Mouse (Mus musculus) limb, embryonic 12.5 days (tissue): Measurements from ENCODE around the gene Mlst8. TPM values are rescaled to one million over a fixed set of nuclear protein-coding genes. Genes with fewer than 3 reads are reported as not detected.
"Not testable (repeated sequence)": the region's sequence is repeated elsewhere in the genome, so short reads cannot be mapped to it uniquely, and the experiment has no call there.

Experiments used
- ATAC-seq: fragments of 200-750 bp; cut with Nextera tagmentation; 2 replicates; pipeline ENCODE4 v1.8.0; 2017; ENCODE audit warnings: low read depth, moderate TSS enrichment; ENCODE audit not compliant: insufficient number of reproducible peaks, insufficient read depth, low FRiP score, low TSS enrichment
- H3K27ac ChIP-seq: fragments of 300-500 bp; sonication (generic); 2 replicates; pipeline ENCODE4 v1.5.1; 2016; ENCODE audit warnings: mild to moderate bottlenecking, moderate library complexity
- H3K27me3 ChIP-seq: fragments of 300-500 bp; sonication (generic); 2 replicates; pipeline ENCODE4 v1.6.1; 2016; ENCODE audit warnings: mild to moderate bottlenecking, moderate library complexity
- H3K36me3 ChIP-seq: fragments of 300-500 bp; sonication (generic); 2 replicates; pipeline ENCODE4 v1.6.1; 2016; ENCODE audit warnings: mild to moderate bottlenecking, moderate library complexity
- H3K4me1 ChIP-seq: fragments of 300-500 bp; sonication (generic); replicated peaks from 2 replicates; pipeline ENCODE4 v1.6.1; 2016
- H3K4me2 ChIP-seq: fragments of 300-500 bp; sonication (generic); 2 replicates; pipeline ENCODE4 v1.6.1; 2016; ENCODE audit warnings: mild to moderate bottlenecking, moderate library complexity
- H3K4me3 ChIP-seq: fragments of 300-500 bp; sonication (generic); replicated peaks from 2 replicates; pipeline ENCODE4 v1.5.1; 2016; ENCODE audit warnings: mild to moderate bottlenecking
- H3K9ac ChIP-seq: fragments of 300-500 bp; sonication (generic); replicated peaks from 2 replicates; pipeline ENCODE4 v1.6.1; 2016; ENCODE audit warnings: mild to moderate bottlenecking, moderate library complexity
- H3K9me3 ChIP-seq: fragments of 300-500 bp; sonication (generic); 2 replicates; pipeline ENCODE4 v1.6.1; 2016; ENCODE audit warnings: mild to moderate bottlenecking, moderate library complexity
- WGBS: fragments of 180-500 bp; shearing (Covaris S2); methylation state at CpG from one replicate; pipeline ENCODE4 v1.1.7; 2016; 5-methylcytosine and 5-hydroxymethylcytosine counted together
- polyA plus RNA-seq: library from polyadenylated mRNA; unstranded; fragments of >200 nt; fragmentation: Nextera tagmentation; extraction: Ambion mirVana; gene quantifications from 2 replicates; pipeline ENCODE4 v1.2.1, GENCODE M21; 2016

Mlst8 gene
- polyA plus RNA-seq, 1 experiment from 2014 or later: 34.7 TPM

DNA sequence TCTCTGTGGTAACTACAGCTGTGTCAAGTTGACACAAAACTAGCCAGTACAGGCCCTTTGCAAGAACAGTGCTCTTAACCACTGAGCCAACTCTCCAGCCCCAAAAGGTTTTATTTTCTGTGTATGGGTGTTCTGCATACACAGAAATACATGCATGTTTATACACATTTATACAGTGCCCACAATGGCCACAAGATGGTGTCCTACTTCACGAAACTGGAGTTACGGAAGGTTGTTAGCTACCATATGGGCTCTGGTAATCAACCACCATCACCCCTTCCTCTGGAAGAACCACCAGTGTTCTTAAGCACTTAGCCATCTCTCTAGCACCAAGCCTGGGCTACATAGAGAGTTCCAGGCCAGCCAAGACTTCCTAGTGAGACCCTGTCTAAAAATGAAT is 17.3 kb downstream of the Mlst8 start:
- WGBS: 71% methylated on average over 2 of the region's 2 CpGs
- no peaks in the 10 kb centered on the region for H3K27me3 ChIP-seq
- H3K4me2 ChIP-seq: no peak overlapping the region
- H3K36me3 ChIP-seq: no peaks in the 10 kb centered on the region
- H3K4me3 ChIP-seq: no peak overlapping the region
- no peak for ATAC-seq
- no peaks in the 10 kb centered on the region for H3K9me3 ChIP-seq
- no peaks in the 10 kb centered on the region for H3K4me1 ChIP-seq
- H3K9ac ChIP-seq: no peak overlapping the region
- H3K27ac ChIP-seq: no peak overlapping the region

DNA sequence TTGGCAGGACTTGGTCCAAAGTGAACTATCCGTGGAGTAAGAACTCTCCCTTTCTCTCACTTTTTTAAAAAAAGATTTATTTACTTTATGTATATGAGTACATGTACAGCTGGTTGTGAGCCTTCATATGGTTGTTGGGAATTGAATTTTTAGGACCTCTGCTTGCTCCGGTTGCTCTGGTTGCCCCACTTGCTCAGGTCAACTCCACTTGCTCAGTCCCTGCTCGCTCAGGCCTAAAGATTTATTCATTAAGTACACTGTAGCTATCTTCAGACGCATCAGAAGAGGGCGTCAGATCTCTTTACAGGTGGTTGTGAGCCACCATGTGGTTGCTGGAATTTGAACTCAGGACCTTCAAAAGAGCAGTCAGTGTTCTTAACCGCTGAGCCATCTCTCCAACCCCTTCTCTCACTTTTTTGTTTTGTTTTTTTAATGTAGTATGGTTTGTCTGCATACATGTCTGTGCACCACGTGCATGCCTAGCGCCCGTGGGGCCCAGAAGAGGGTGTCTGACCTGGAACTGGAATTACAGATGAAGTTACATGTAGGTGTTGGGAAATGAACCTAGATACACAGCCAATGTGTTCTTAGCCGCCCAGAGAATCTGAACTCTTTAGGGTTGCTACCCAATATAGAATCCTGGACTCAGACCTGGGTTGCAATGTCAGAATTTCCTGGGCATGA is 23.2 kb downstream of the Mlst8 start:
- not testable (repeated sequence) for H3K27me3 ChIP-seq, H3K4me1 ChIP-seq, H3K9ac ChIP-seq, H3K9me3 ChIP-seq
- 0 out of 2 replicates have a peak, but pooled peaks have one; percentile 3 for ATAC-seq
- peak overlapping the region; percentile 42; the same call in 1 of the 2 replicates for H3K27ac ChIP-seq
- H3K4me2 ChIP-seq: peak overlapping the region; percentile 70
- 53% methylated on average over 10 of the region's 10 CpGs for WGBS
- peak overlapping the region; percentile 83; the same call in 1 of the 2 replicates for H3K4me3 ChIP-seq
- peaks cover 13% of the 10 kb centered on the region for H3K36me3 ChIP-seq

DNA sequence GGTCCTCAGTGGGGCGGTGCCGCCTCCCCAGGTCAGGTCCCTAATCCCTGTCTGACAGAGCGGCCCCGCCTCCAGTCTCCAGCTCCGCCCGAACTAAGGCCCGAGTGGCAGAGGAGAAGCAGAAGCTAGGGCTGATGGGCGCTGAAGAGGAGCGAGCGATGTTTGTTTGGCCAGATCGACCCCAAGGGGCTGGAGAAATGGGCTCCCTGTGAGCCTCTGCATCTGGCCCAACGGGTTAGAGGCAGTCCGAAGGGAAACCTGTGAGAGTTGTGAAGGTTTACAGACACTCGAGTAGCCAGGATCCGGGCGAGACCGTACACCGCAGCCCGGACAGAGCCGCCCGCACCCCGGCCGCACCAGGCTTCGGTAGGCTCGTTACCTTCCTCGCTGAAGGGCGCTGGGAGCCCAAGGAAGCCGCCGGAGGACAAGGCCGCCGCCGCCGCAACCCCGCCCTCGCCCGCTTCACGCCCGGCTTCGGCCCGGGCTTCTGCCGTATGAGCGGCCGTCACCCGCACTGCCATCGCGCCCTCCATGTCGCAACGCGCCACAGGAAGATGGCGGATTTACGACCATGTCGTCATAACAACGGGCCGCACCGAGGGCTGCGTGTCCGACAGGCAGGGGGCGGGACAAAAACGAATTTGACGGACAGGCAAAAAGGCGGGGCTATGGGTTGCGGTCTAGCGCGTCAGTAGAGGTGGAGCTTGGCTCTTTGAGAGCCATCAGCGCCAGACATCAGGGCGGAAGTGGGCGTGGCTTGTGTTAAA is 23.9 kb downstream of the Mlst8 start:
- Histone ChIP-seq H3K9me3 (no peaks in the 10 kb centered on the region), H3K27me3 (no peaks in the 10 kb centered on the region), H3K4me3 (peak overlapping the region; percentile 83), H3K36me3 (peaks cover 20% of the 10 kb centered on the region), H3K27ac (peak overlapping the region; percentile 96), H3K4me2 (peak overlapping the region; percentile 70), H3K4me1 (peaks cover 6% of the 10 kb centered on the region), H3K9ac (peak overlapping the region; percentile 83)
- WGBS: under 1% methylated on average over 67 of the region's 67 CpGs
- ATAC-seq: peak; percentile 87

DNA sequence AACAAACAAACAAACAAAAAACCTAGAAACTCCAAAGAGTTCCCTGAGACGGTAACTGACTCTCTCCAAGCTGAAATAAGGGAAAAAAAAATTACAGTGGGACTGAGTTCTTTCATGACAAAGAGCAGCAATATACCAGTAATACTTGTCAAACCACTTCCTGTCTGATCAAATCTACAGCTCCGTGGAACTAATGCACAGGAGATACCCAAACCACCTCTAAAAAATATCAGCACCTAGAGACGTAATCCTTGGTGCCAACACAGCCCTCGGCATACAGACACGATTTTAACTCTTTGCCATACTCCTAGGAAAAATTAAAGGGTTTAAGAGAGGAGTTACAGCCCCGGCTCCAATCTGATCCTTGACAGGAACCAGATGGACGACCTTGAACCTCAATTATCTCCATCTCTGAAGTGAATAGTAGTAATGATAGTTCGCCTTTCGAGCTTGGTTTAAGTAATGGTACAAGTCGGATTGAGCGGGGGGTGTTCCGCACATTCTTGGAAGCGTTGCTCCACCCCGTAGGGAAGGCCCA is 24.6 kb downstream of the Mlst8 start:
- Histone ChIP-seq H3K9ac (peak overlapping the region; percentile 83), H3K36me3 (peaks cover 26% of the 10 kb centered on the region), H3K27ac (peak overlapping the region; percentile 96), H3K4me3 (peak overlapping the region; percentile 83), H3K4me2 (peak overlapping the region; percentile 70), H3K27me3 (no peaks in the 10 kb centered on the region), H3K9me3 (no peaks in the 10 kb centered on the region), H3K4me1 (peaks cover 6% of the 10 kb centered on the region)
- no peak for ATAC-seq
- WGBS: 6% methylated on average over 14 of the region's 14 CpGs

DNA sequence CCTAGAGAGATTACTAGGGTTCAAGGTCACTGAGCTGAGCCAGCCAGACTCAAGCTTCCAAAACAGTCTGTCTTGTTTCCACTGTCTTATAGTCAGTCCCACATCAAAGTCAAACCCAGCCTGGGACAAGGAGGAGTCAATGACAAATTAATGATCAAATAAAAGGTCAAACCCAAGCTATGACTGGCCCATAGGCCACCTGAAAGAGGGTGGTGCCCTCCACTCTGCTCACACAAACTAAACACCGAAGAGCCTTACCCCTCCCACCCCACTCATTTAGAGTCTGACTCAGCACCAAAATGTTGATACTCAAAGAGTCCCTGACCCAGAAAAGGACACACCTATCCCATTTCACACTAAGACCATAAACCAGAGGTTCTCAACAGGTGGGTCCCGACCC is 25.5 kb downstream of the Mlst8 start:
- peaks cover 6% of the 10 kb centered on the region for H3K4me1 ChIP-seq
- no peak overlapping the region for H3K27ac ChIP-seq
- 86% methylated on average over 2 of the region's 2 CpGs for WGBS
- H3K4me3 ChIP-seq: no peak overlapping the region
- no peak for ATAC-seq
- peak overlapping the region; percentile 70; the same call in 1 of the 2 replicates for H3K4me2 ChIP-seq
- H3K36me3 ChIP-seq: peaks cover 36% of the 10 kb centered on the region
- no peaks in the 10 kb centered on the region for H3K9me3 ChIP-seq
- H3K9ac ChIP-seq: no peak overlapping the region
- no peaks in the 10 kb centered on the region for H3K27me3 ChIP-seq

DNA sequence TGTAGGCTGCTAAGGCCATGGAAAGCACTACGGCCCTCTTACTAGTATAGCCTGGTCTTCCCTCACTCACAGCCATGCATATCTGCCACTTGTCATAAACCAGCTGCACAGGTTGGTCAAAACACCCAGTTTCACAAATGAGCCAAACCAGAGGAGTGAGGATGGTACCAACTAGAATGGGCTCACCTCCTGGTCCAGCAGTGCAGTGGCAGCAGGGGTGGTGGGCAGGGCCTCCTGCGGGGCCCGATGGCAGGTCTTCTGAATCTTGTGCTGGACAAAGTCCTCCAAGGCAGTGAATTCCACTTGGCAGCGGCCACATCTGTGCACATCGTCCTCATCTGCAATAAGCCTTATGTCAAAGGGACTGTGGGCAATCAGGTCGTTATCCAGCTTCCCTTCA is 27.7 kb downstream of the Mlst8 start:
- no peak overlapping the region for H3K4me2 ChIP-seq
- no peaks in the 10 kb centered on the region for H3K27me3 ChIP-seq
- no peaks in the 10 kb centered on the region for H3K9me3 ChIP-seq
- no peak overlapping the region for H3K27ac ChIP-seq
- H3K36me3 ChIP-seq: peaks cover 57% of the 10 kb centered on the region
- peaks cover 6% of the 10 kb centered on the region for H3K4me1 ChIP-seq
- no peak overlapping the region for H3K4me3 ChIP-seq
- 95% methylated on average over 6 of the region's 6 CpGs for WGBS
- no peak for ATAC-seq
- no peak overlapping the region for H3K9ac ChIP-seq

DNA sequence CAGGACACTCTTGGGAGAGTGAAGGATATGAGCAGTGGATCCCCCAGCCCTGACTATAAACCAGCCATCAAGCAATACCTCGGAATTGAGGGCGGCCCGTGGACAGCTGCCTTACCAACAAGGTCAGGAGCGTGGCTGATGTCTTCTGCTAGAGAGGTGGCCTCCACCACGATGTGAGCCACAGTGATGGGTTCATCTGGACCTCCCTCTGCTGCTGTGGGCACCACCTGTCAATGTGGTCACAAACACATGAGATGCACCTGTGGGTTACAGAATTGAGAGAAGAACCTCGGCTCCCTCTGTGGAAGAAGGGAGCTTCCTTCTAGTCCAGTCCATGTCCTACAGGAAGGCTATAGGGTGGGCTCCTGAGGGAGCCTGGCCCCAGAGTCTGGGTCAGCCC is 29.4 kb downstream of the Mlst8 start:
- WGBS: 88% methylated on average over 6 of the region's 6 CpGs
- Histone ChIP-seq H3K4me2 (no peak overlapping the region), H3K27me3 (no peaks in the 10 kb centered on the region), H3K4me1 (peaks cover 6% of the 10 kb centered on the region), H3K9me3 (no peaks in the 10 kb centered on the region), H3K36me3 (peaks cover 74% of the 10 kb centered on the region), H3K27ac (no peak overlapping the region), H3K9ac (no peak overlapping the region), H3K4me3 (no peak overlapping the region)
- ATAC-seq: no peak

DNA sequence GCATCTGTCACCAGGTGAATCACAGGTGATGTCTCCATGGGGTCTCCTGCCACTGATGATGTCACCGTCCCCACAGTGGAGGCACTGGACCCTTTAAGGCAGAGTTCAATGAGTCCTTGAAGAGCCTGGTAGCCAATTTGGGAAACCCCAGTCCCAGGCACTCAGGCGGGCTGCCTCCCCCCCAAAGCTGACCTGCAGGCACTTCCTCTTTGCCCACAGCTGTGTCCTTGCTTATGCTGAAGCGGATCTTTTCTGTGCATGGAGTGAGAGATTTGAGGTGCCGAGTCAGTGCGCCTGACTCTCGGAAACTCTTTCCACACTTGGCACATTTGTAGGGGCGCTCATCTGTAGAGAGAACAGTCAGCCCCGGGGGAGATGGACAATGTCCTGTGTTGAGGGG is 32.3 kb downstream of the Mlst8 start:
- Histone ChIP-seq H3K4me2 (no peak overlapping the region), H3K9ac (no peak overlapping the region), H3K27me3 (no peaks in the 10 kb centered on the region), H3K36me3 (peaks cover 97% of the 10 kb centered on the region), H3K27ac (no peak overlapping the region), H3K4me1 (no peaks in the 10 kb centered on the region), H3K4me3 (no peak overlapping the region), H3K9me3 (no peaks in the 10 kb centered on the region)
- 97% methylated on average over 8 of the region's 8 CpGs for WGBS
- no peak for ATAC-seq

DNA sequence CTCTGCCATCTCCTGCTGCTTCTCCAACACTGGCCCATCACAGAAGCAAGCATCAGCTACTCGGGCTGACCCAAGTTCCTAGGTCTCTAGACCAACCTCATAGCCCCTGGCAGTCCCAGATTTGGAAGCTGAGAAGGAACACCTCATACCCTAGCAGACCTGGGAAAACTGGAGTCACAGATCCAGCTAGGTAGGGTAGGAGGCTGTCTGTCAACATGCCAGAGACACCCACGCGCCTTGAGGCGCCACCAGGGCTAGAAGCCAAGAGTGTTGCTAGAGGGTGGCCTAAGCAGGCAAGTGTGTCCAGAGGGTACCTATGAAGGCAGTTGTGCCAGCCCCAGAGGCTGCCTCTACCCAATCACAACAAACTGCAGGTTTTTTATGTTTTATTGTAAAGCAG is 35.5 kb downstream of the Mlst8 start:
- Histone ChIP-seq H3K9me3 (no peaks in the 10 kb centered on the region), H3K4me1 (no peaks in the 10 kb centered on the region), H3K4me2 (no peak overlapping the region), H3K4me3 (no peak overlapping the region), H3K27ac (no peak overlapping the region), H3K9ac (no peak overlapping the region), H3K36me3 (peaks cover 97% of the 10 kb centered on the region), H3K27me3 (no peaks in the 10 kb centered on the region)
- 94% methylated on average over 4 of the region's 4 CpGs for WGBS
- ATAC-seq: no peak

DNA sequence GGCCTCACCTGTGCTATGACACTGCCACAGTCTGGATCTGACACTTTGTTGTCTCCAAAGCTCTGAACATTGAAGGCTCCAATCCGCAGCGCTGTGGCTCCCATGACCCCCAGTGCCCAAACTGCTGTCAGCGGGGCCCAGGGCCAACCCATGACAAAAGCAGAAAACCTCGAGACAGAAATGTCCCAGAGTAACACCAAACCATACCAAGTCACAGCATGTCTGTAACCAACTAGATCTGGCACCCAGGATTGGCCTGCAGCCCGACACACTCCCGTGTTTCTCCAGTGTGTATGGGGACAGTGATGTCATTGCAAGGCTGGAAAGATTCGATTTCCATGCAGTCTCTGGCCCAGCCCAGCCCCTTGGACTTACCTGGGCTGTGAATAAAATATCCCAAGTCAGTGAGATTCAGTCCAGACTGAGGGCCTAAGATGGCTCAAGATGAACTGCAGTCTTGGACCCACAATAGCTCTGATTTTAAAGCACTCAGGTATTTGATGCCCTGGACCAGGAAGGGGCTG is 36.2 kb downstream of the Mlst8 start, which contains the start of gene Dnase1l2:
Gene Dnase1l2, minus strand, starts transcription at position 474 of the 524 bp plus-strand sequence.
- H3K4me2 ChIP-seq: no peak within 1 kb of the TSS
- no peaks in the 10 kb centered on the region for H3K9me3 ChIP-seq
- no peak within 1 kb of the TSS for H3K27ac ChIP-seq
- no peak for ATAC-seq
- WGBS: 78% methylated on average over 7 of the region's 7 CpGs
- peaks cover 97% of the 10 kb centered on the region for H3K36me3 ChIP-seq
- H3K27me3 ChIP-seq: no peaks in the 10 kb centered on the region
- no peak within 1 kb of the TSS for H3K4me3 ChIP-seq
- no peak within 1 kb of the TSS; the same call in 1 of the 2 replicates for H3K9ac ChIP-seq
- no peaks in the 10 kb centered on the region for H3K4me1 ChIP-seq

DNA sequence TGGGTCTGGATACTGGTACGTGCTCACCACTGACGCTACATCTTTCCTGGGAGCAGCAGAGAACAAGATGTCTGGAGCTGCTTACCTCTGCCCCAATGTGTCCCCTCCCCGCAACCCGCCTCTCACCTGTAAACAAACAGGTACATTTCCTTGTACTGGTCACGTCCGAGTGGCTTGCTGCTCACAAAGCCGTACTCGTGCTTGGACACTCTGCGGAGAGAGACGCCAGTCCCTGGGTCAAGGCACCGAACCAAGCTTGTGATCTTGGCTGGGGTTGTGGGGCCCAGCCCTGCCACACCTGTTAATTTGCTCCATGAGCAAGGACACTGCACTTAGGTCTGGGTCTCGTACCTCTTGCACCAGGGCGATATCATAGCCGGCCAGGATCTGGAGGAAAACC is 36.8 kb downstream of the Mlst8 start:
- WGBS: 89% methylated on average over 14 of the region's 14 CpGs
- no peaks in the 10 kb centered on the region for H3K9me3 ChIP-seq
- no peak for ATAC-seq
- no peaks in the 10 kb centered on the region for H3K27me3 ChIP-seq
- no peak overlapping the region for H3K4me2 ChIP-seq
- H3K9ac ChIP-seq: no peak overlapping the region
- no peak overlapping the region for H3K27ac ChIP-seq
- peaks cover 97% of the 10 kb centered on the region for H3K36me3 ChIP-seq
- H3K4me1 ChIP-seq: no peaks in the 10 kb centered on the region
- H3K4me3 ChIP-seq: no peak overlapping the region
